Mouse (Mus musculus) olfactory bulb, adult 2 months (tissue): Measurements from ENCODE around the gene Gm7903.
"Not testable (repeated sequence)": the region's sequence is repeated elsewhere in the genome, so short reads cannot be mapped to it uniquely, and the experiment has no call there.

Source experiments
- CTCF ChIP-seq: fragments of 200-500 bp; IDR thresholded peaks from 2 replicates; pipeline ENCODE4 v1.5.1; 2012; ENCODE audit warnings: low read depth, mild to moderate bottlenecking, low read length, moderate library complexity; ENCODE audit not compliant: insufficient read depth
- POLR2A ChIP-seq: fragments of 200-500 bp; IDR thresholded peaks from 2 replicates; pipeline ENCODE4 v1.6.1; 2012; ENCODE audit warnings: mild to moderate bottlenecking, low read depth, low read length, moderate library complexity; ENCODE audit not compliant: insufficient read depth

DNA sequence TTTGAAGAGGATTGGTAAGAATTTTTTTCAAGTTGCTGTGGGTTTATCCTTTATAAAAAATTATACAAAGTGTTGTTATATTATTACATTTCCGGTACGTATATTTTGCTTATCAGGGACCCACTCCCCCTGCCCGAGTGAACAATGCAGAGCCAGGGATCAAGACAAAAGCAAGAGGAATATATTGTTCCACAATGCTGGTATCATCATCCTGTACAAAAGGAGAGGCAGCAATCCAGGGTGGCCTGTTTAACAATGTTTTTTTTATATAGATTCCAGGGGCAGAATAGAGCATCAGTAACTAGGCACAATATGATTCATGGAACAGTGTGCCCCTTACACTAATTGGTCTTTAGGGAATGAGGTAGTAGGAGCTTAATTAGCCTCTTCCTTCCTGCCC lies 30.5 kb downstream of the Gm7903 start:
- TF ChIP-seq CTCF, POLR2A: not testable (repeated sequence)
